Mouse (Mus musculus): ENCODE data around the gene Pgpep1. TPM values are rescaled to one million over a fixed set of nuclear protein-coding genes. Genes with fewer than 3 reads are reported as not detected.

The Pgpep1 gene
- total and polyA plus RNA-seq, 3 experiments: 12.3 to 30.0 (median 22.9) TPM

- peaks cover 8 to 65% of the 10 kb centered on the region in 2 experiments for H3K4me1 ChIP-seq (ENCODE audit: control insufficient read depth in 1 of 2, insufficient read depth in 2 of 2)
- H3K36me3 ChIP-seq (replicated peaks in 1 of 2; ENCODE audit: control insufficient read depth in 1 of 2, insufficient read depth in 1 of 2, low read length in 1 of 2): peaks cover 34 to 36% of the 10 kb centered on the region in 2 experiments
- no peak overlapping the region for H3K9ac ChIP-seq (ENCODE audit: insufficient read depth, low read depth)
- no peaks in the 10 kb centered on the region for H3K79me2 ChIP-seq (replicated peaks; ENCODE audit: control insufficient read depth, extremely low read depth, insufficient read depth, poor library complexity, severe bottlenecking)
- H3K9me3 ChIP-seq (replicated peaks; ENCODE audit: low read length): no peaks in the 10 kb centered on the region
- no peak overlapping the region for H3K27ac ChIP-seq (ENCODE audit: insufficient read depth, low read depth)
- no peak overlapping the region for H3K4me3 ChIP-seq (replicated peaks in 1 of 3; ENCODE audit: low read depth in 2 of 3, low read length in 2 of 3, poor library complexity in 1 of 3)
- no peak for TF ChIP-seq ELF1 (IDR thresholded peaks at IDR 0.05; ENCODE audit: low read depth, low read length)
- no peak for TF ChIP-seq POLR2AphosphoS2 (IDR thresholded peaks at IDR 0.05; ENCODE audit: low read depth, low read length)
- TF ChIP-seq HCFC1 (IDR thresholded peaks at IDR 0.05; ENCODE audit: low read depth, low read length): no peak
- no peak for TF ChIP-seq CHD1 (IDR thresholded peaks at IDR 0.05; ENCODE audit: low read depth, low read length)
- no peak for TF ChIP-seq MYC (IDR thresholded peaks at IDR 0.05; ENCODE audit: low read depth, low read length)
- TF ChIP-seq RAD21 (IDR thresholded peaks at IDR 0.05; ENCODE audit: low read depth, low read length): no peak
- no peak for TF ChIP-seq ZMIZ1 (IDR thresholded peaks at IDR 0.05; ENCODE audit: low read depth, low read length)
- TF ChIP-seq NELFE (IDR thresholded peaks at IDR 0.05; ENCODE audit: low read depth, low read length): no peak
- in situ Hi-C loops (cut with MboI; ENCODE audit: low pct_ligation_motif_present, low pct_unique_long_range_greater_than_20kb, low sequenced_read_pairs): no loop called here
- DNase-seq (ENCODE audit: extremely low read depth): no peak
- no peak overlapping the region for H3K4me2 ChIP-seq (ENCODE audit: insufficient read depth, low read depth, poor library complexity, severe bottlenecking)
- dilution Hi-C loops (cut with MboI; ENCODE audit: extremely low pct_ligation_motif_present, extremely low pct_unique_long_range_greater_than_20kb, low sequenced_read_pairs): no loop called here
- H3K27me3 ChIP-seq (replicated peaks): no peaks in the 10 kb centered on the region
These were observed 22.0 kb upstream of the Pgpep1 start for GRCm38 (mm10) chr8:70682193-70682592.

GRCm38 (mm10) chr8:70681410-70681809, 21.2 kb upstream of the Pgpep1 start:
- Histone ChIP-seq H3K9ac (ENCODE audit: insufficient read depth, low read depth) (no peak overlapping the region), H3K9me3 (replicated peaks; ENCODE audit: low read length) (no peaks in the 10 kb centered on the region), H3K4me1 (ENCODE audit: control insufficient read depth in 1 of 2, insufficient read depth in 2 of 2) (peaks cover 9 to 73% of the 10 kb centered on the region in 2 experiments), H3K79me2 (replicated peaks; ENCODE audit: control insufficient read depth, extremely low read depth, insufficient read depth, poor library complexity, severe bottlenecking) (no peaks in the 10 kb centered on the region), H3K27ac (ENCODE audit: insufficient read depth, low read depth) (no peak overlapping the region), H3K4me3 (replicated peaks in 1 of 3; ENCODE audit: low read depth in 2 of 3, low read length in 2 of 3, poor library complexity in 1 of 3) (no peak overlapping the region), H3K36me3 (replicated peaks in 1 of 2; ENCODE audit: control insufficient read depth in 1 of 2, insufficient read depth in 1 of 2, low read length in 1 of 2) (peaks cover 37 to 38% of the 10 kb centered on the region in 2 experiments), H3K27me3 (replicated peaks) (no peaks in the 10 kb centered on the region), H3K4me2 (ENCODE audit: insufficient read depth, low read depth, poor library complexity, severe bottlenecking) (no peak overlapping the region)
- in situ Hi-C loops (cut with MboI; ENCODE audit: low pct_ligation_motif_present, low pct_unique_long_range_greater_than_20kb, low sequenced_read_pairs) (no loop called here), dilution Hi-C loops (cut with MboI; ENCODE audit: extremely low pct_ligation_motif_present, extremely low pct_unique_long_range_greater_than_20kb, low sequenced_read_pairs) (no loop called here)
- TF ChIP-seq JUND (conservative IDR thresholded peaks at IDR 0.05; ENCODE audit: low read depth, low read length): no peak
- DNase-seq (ENCODE audit: extremely low read depth): no peak

GRCm38 (mm10) chr8:70680039-70680438, 19.9 kb upstream of the Pgpep1 start:
- no peaks in the 10 kb centered on the region for H3K27me3 ChIP-seq (replicated peaks)
- dilution Hi-C loops (cut with MboI; ENCODE audit: extremely low pct_ligation_motif_present, extremely low pct_unique_long_range_greater_than_20kb, low sequenced_read_pairs) (no loop called here), in situ Hi-C loops (cut with MboI; ENCODE audit: low pct_ligation_motif_present, low pct_unique_long_range_greater_than_20kb, low sequenced_read_pairs) (no loop called here)
- H3K4me2 ChIP-seq (ENCODE audit: insufficient read depth, low read depth, poor library complexity, severe bottlenecking): no peak overlapping the region
- no peak overlapping the region for H3K27ac ChIP-seq (ENCODE audit: insufficient read depth, low read depth)
- H3K4me1 ChIP-seq (ENCODE audit: control insufficient read depth in 1 of 2, insufficient read depth in 2 of 2): peaks cover 22 to 87% of the 10 kb centered on the region in 2 experiments
- H3K9me3 ChIP-seq (replicated peaks; ENCODE audit: low read length): no peaks in the 10 kb centered on the region
- TF ChIP-seq E2F4 (IDR thresholded peaks at IDR 0.05; ENCODE audit: insufficient replicate concordance, low read depth, low read length) (no peak), SMC3 (IDR thresholded peaks at IDR 0.05; ENCODE audit: low read depth, low read length) (no peak), TBP (conservative IDR thresholded peaks at IDR 0.05; ENCODE audit: low read depth, low read length) (no peak), ZMIZ1 (IDR thresholded peaks at IDR 0.05; ENCODE audit: low read depth, low read length) (no peak), IRF4 (IDR thresholded peaks at IDR 0.05; ENCODE audit: low read depth, low read length) (no peak), ZNF384 (IDR thresholded peaks at IDR 0.05; ENCODE audit: low read depth, low read length) (no peak), MAX (IDR thresholded peaks at IDR 0.05; ENCODE audit: low read length) (no peak), POLR2A (IDR thresholded peaks at IDR 0.05; ENCODE audit: low read depth, low read length) (no peak)
- H3K9ac ChIP-seq (ENCODE audit: insufficient read depth, low read depth): no peak overlapping the region
- no peak for DNase-seq (ENCODE audit: extremely low read depth)
- peaks cover 42 to 44% of the 10 kb centered on the region in 2 experiments for H3K36me3 ChIP-seq (replicated peaks in 1 of 2; ENCODE audit: control insufficient read depth in 1 of 2, insufficient read depth in 1 of 2, low read length in 1 of 2)
- H3K4me3 ChIP-seq (replicated peaks in 1 of 3; ENCODE audit: low read depth in 2 of 3, low read length in 2 of 3, poor library complexity in 1 of 3): no peak overlapping the region
- H3K79me2 ChIP-seq (replicated peaks; ENCODE audit: control insufficient read depth, extremely low read depth, insufficient read depth, poor library complexity, severe bottlenecking): peaks cover 4% of the 10 kb centered on the region; the same call in 1 of the 2 replicates
